Mouse (Mus musculus) limb, embryonic 14.5 days (tissue): ENCODE measurements at regions not wholly inside any gene's neighbourhood (a gene's known extent, or its start where the extent isn't known, plus 50 kb on each side); places are given as distances from the start of the nearest gene placed in this dataset.
A peak's percentile ranks its signal among the peaks of the same experiment; 100 is the strongest.

Experiments
- ATAC-seq: fragments of 200-750 bp; cut with Nextera tagmentation; 2 replicates; pipeline ENCODE4 v1.8.0; 2017; ENCODE audit warnings: low read depth, moderate number of reproducible peaks, moderate TSS enrichment; ENCODE audit not compliant: low FRiP score
- DNase-seq: peaks from one replicate; pipeline ENCODE4 v3.0.0-alpha.2; 2015; ENCODE audit warnings: low spot score
- H3K27ac ChIP-seq: fragments of 300-500 bp; sonication (generic); replicated peaks from 2 replicates; pipeline ENCODE4 v1.5.1; 2014; ENCODE audit warnings: low read depth, mild to moderate bottlenecking, low read length, moderate library complexity, mixed read lengths
- H3K27me3 ChIP-seq: fragments of 300-500 bp; sonication (generic); 2 replicates; pipeline ENCODE4 v1.6.1; 2014; ENCODE audit warnings: low read length, mixed read lengths; ENCODE audit not compliant: control insufficient read depth, insufficient read depth
- H3K36me3 ChIP-seq: fragments of 300-500 bp; sonication (generic); 2 replicates; pipeline ENCODE4 v1.6.1; 2014; ENCODE audit warnings: mild to moderate bottlenecking, low read length, moderate library complexity, mixed read lengths; ENCODE audit not compliant: control insufficient read depth, insufficient read depth
- H3K4me1 ChIP-seq: fragments of 300-500 bp; sonication (generic); 2 replicates; pipeline ENCODE4 v1.6.1; 2014; ENCODE audit warnings: antibody characterized with exemption, low read length, mixed read lengths; ENCODE audit not compliant: control insufficient read depth, insufficient read depth
- H3K4me2 ChIP-seq: fragments of 300-500 bp; sonication (generic); replicated peaks from 2 replicates; pipeline ENCODE4 v1.6.1; 2014; ENCODE audit warnings: low read depth, mild to moderate bottlenecking, low read length, moderate library complexity; ENCODE audit not compliant: severe bottlenecking
- H3K4me3 ChIP-seq: fragments of 300-500 bp; sonication (generic); replicated peaks from 2 replicates; pipeline ENCODE4 v1.5.1; 2014; ENCODE audit warnings: low read length
- H3K9ac ChIP-seq: fragments of 300-500 bp; sonication (generic); 2 replicates; pipeline ENCODE4 v1.6.1; 2014; ENCODE audit warnings: mild to moderate bottlenecking, low read depth, low read length, moderate library complexity; ENCODE audit not compliant: severe bottlenecking
- H3K9me3 ChIP-seq: fragments of 300-500 bp; sonication (generic); 2 replicates; pipeline ENCODE4 v1.6.1; 2016; ENCODE audit warnings: low read length; ENCODE audit not compliant: control insufficient read depth
- POLR2A ChIP-seq: fragments of 200-500 bp; IDR thresholded peaks from 2 replicates; pipeline ENCODE4 v1.8.0; 2012; ENCODE audit warnings: inconsistent platforms, mild to moderate bottlenecking, moderate library complexity, borderline replicate concordance; ENCODE audit not compliant: insufficient read depth, insufficient read length; ENCODE audit errors: extremely low read depth
- WGBS: fragments of 180-500 bp; shearing (Covaris S2); extraction: QIAGEN DNeasy Blood & Tissue Kit; methylation state at CpG from one replicate; pipeline ENCODE4 v1.1.7; 2014; 5-methylcytosine and 5-hydroxymethylcytosine counted together

DNA sequence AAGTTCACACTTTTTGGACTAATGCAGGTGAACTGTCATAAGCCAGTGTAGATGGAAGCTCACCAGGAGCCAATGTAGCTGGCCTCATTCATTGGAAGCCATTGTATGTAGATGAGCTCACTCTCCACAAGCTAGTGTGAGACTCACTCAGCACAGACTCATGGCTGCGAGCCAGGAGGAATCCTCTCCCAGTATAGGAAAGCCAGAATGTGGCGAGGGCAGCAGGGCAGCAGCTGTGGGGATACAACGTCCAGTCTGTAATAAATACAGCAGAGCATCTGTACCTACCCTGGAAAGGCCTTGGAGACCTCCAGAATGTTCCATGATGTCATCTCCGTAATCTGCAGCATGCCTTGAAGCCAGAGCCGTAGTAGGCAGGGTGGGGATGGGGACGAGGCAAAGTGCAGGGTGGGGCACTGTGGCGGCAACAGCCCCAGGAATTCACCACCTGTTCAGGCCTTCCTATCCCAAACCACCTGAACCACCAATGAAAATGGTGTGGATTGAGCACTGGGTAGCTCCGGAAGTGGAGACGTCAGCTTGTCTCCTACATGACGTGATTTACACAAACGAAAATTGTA, 84.1 kb downstream of the Dll1 start:
- Histone ChIP-seq H3K4me2 (no peak overlapping the region), H3K27ac (no peak overlapping the region), H3K4me3 (no peak overlapping the region), H3K36me3 (no peaks in the 10 kb centered on the region), H3K27me3 (no peaks in the 10 kb centered on the region), H3K9me3 (no peaks in the 10 kb centered on the region), H3K9ac (no peak overlapping the region), H3K4me1 (no peaks in the 10 kb centered on the region; the same call in 1 of the 2 replicates)
- peak; percentile 53 for ATAC-seq
- WGBS, result 69% methylated on average over 11 of the region's 11 CpGs
- no peak for TF ChIP-seq POLR2A
- peak; percentile 42 for DNase-seq

GRCm38 (mm10) chr17:15291626-15292025, 85.0 kb downstream of the Dll1 start:
- no peak overlapping the region for H3K9ac ChIP-seq
- H3K4me1 ChIP-seq, result no peaks in the 10 kb centered on the region; the same call in 1 of the 2 replicates
- no peak overlapping the region for H3K4me2 ChIP-seq
- no peaks in the 10 kb centered on the region for H3K9me3 ChIP-seq
- H3K4me3 ChIP-seq, result no peak overlapping the region
- no peak for TF ChIP-seq POLR2A
- H3K27me3 ChIP-seq, result no peaks in the 10 kb centered on the region
- ATAC-seq, result no peak
- no peak for DNase-seq
- no peak overlapping the region for H3K27ac ChIP-seq
- WGBS, result 26% methylated on average over 4 of the region's 4 CpGs
- H3K36me3 ChIP-seq, result no peaks in the 10 kb centered on the region

DNA sequence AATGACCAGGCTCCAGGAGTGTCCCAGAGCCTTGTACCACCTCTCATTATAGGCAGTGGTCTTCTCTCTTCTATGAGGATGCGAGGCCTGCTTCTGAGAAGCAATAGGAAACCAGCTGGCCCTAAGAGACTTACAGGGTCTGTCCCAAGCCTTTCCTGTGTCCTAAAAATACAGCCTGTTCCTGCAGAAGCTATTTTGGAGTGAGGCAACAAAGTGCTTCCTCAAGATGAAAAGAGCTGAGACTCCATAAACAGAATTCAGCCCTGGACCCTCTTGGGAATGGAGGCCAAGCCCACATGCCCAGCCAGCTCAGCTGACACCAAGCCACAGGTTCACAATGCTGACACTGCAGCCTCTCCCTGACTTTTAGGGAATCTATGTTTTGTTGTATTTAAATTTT, 86.3 kb downstream of the Dll1 start:
- Histone ChIP-seq H3K4me3 (no peak overlapping the region), H3K9me3 (no peaks in the 10 kb centered on the region), H3K4me1 (peaks cover 7% of the 10 kb centered on the region), H3K27ac (no peak overlapping the region), H3K4me2 (no peak overlapping the region), H3K27me3 (no peaks in the 10 kb centered on the region), H3K9ac (no peak overlapping the region), H3K36me3 (no peaks in the 10 kb centered on the region)
- no peak for TF ChIP-seq POLR2A
- no peak for DNase-seq
- 73% methylated on average over 1 of the region's 1 CpGs for WGBS
- no peak for ATAC-seq

GRCm38 (mm10) chr17:15289062-15289461, 87.6 kb downstream of the Dll1 start:
- TF ChIP-seq POLR2A, result no peak
- ATAC-seq (no peak), DNase-seq (no peak)
- Histone ChIP-seq H3K4me2 (no peak overlapping the region), H3K9ac (no peak overlapping the region), H3K9me3 (no peaks in the 10 kb centered on the region), H3K4me1 (peaks cover 15% of the 10 kb centered on the region), H3K27me3 (no peaks in the 10 kb centered on the region), H3K4me3 (no peak overlapping the region), H3K36me3 (no peaks in the 10 kb centered on the region), H3K27ac (no peak overlapping the region)
- 88% methylated on average over 5 of the region's 5 CpGs for WGBS

DNA sequence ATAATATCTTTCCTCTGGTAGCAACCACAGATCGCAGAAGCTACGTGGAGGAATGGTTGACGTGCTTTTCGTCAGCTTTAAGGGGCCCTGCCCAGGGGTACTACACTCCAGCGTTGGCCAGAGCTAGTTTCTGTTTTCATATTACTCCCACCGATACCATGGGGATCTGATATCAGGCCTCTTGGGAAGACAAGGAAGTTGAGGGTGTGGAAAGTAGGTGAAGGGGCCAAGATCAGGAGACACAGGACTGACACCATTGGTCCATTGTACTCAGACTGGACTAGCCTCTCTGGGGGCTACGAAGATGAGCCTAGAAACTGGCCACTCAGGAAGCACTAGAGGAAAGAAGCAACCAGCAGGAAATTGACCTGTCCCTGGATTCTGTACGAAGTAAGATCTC, 88.0 kb downstream of the Dll1 start:
- 88% methylated on average over 8 of the region's 8 CpGs for WGBS
- Histone ChIP-seq H3K36me3 (no peaks in the 10 kb centered on the region), H3K4me2 (no peak overlapping the region), H3K27me3 (no peaks in the 10 kb centered on the region), H3K4me1 (peaks cover 15% of the 10 kb centered on the region), H3K4me3 (no peak overlapping the region), H3K9ac (no peak overlapping the region), H3K27ac (no peak overlapping the region), H3K9me3 (no peaks in the 10 kb centered on the region)
- no peak for DNase-seq
- TF ChIP-seq POLR2A, result no peak
- ATAC-seq, result no peak

- 89% methylated on average over 2 of the region's 2 CpGs for WGBS
- no peak for ATAC-seq
Measured at GRCm38 (mm10) chr17:15286596-15286995, 90.1 kb downstream of the Dll1 start.

More at GRCm38 (mm10) chr17:15286596-15286995, 90.1 kb downstream of the Dll1 start:
- H3K27me3 ChIP-seq, result no peaks in the 10 kb centered on the region
- DNase-seq, result no peak
- H3K4me2 ChIP-seq, result no peak overlapping the region
- H3K27ac ChIP-seq, result no peak overlapping the region
- H3K4me1 ChIP-seq, result peaks cover 15% of the 10 kb centered on the region
- no peaks in the 10 kb centered on the region for H3K9me3 ChIP-seq
- no peak for TF ChIP-seq POLR2A
- no peaks in the 10 kb centered on the region for H3K36me3 ChIP-seq
- no peak overlapping the region for H3K9ac ChIP-seq
- no peak overlapping the region for H3K4me3 ChIP-seq
